Mouse (Mus musculus): ENCODE data around the gene Tmem176a.

GRCm38 (mm10) chr6:48845086-48845485 is 4.4 kb downstream of the Tmem176a start:
- TF ChIP-seq POLR2A (IDR thresholded peaks at IDR 0.05; ENCODE audit: borderline replicate concordance, extremely low read depth, insufficient read depth, insufficient read length, poor library complexity, severe bottlenecking) (no peak), CTCF (IDR thresholded peaks at IDR 0.05; ENCODE audit: borderline replicate concordance, extremely low read depth, insufficient read depth, insufficient read length) (no peak)
